Comparison of ENCODE assay signal across 8 mouse cellular contexts in the genomic region with DNA sequence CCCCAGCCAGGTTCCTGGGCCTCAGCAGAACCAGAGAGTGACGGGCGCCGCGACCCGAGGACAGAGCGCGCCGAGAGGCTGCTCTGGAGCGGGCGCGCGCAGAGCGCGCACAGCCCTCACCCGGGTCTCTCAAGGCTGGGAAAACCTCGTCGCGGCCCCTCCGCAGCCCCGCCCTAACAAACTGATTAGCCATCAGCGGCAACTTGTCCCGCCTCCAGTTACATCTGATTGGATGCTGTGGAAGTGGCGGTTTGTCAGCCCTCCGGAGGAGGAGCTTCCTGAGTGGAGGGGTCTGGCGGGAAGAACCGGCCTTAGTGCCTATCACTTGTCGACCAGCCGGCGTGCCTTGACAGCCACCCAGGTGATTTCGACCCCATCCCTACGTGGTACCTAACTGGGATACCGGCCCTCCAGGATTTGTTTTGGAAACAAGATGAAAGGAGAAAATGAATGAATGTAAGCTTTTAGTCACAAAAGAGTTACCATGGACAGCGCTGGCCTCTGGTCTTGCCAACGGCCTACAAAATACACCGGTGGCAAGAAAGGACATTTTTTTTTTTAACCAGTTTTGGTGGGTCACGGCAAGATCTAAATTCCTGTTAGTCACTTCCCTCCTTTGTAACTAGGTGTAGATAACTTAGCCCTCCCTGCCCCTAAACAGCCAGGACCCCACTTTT. TPM values are rescaled to one million over a fixed set of nuclear protein-coding genes. Genes with fewer than 3 reads are reported as not detected.
DNase-seq lines count a peak whose midpoint lies in the region; ATAC-seq and TF ChIP-seq lines count a peak whose summit lies in the region.

Gene Tigd3 (minus strand): TSS at position 148 of the 677 bp plus-strand sequence.

- in situ Hi-C loops in Patski (cut with MboI; ENCODE audit: low pct_unique_long_range_greater_than_20kb): no loop called here

- peak within 1 kb of the TSS; percentile 70 for H3K4me3 ChIP-seq in hindbrain, embryonic 12.5 days

- H3K36me3 ChIP-seq in hindbrain, embryonic 12.5 days: peaks cover 38% of the 10 kb centered on the region

- H3K27me3 ChIP-seq in Patski: no peaks in the 10 kb centered on the region
- H3K27me3 ChIP-seq in hindbrain, embryonic 12.5 days: no peaks in the 10 kb centered on the region

- 5% methylated on average over 36 of the region's 36 CpGs for WGBS in hindbrain, embryonic 12.5 days

- peak within 1 kb of the TSS; percentile 76 for H3K27ac ChIP-seq in hindbrain, embryonic 12.5 days

- H3K9ac ChIP-seq in hindbrain, embryonic 12.5 days: peak within 1 kb of the TSS; percentile 90

- peak; percentile 74 for ATAC-seq in Patski
- ATAC-seq in hindbrain, embryonic 12.5 days (ENCODE audit: low FRiP score): peak; percentile 95

- H3K4me2 ChIP-seq in hindbrain, embryonic 12.5 days (replicated peaks): peak within 1 kb of the TSS; percentile 81

- H3K4me1 ChIP-seq in hindbrain, embryonic 12.5 days: peaks cover 21% of the 10 kb centered on the region

- no peak for TF ChIP-seq CTCF in Patski (IDR thresholded peaks at IDR 0.05)

- peak; percentile 55 for DNase-seq in Patski (ENCODE audit: low read depth, low spot score)
- DNase-seq in cerebellum, postnatal 10 days: peak; percentile 99
- peak; percentile 93 to 95 for DNase-seq in frontal cortex, postnatal 10 days (ENCODE audit: low spot score in 2 of 2)
- peak; percentile 94 to 97 for DNase-seq in layer of hippocampus, postnatal 14 days (ENCODE audit: low spot score in 2 of 2)
- peak; percentile 98 for DNase-seq in lung, postnatal 10 days
- peak; percentile 86 for DNase-seq in ovary, postnatal 14 days (ENCODE audit: low spot score)
- peak; percentile 95 to 96 for DNase-seq in thymus, postnatal 10 days (ENCODE audit: low spot score in 2 of 2)

- POLR2A ChIA-PET in Patski (lab: Charles Lee): interaction anchor here (0.8 to 1.2 kb wide), 2 partner anchors 14 to 18 kb away, joined by 3 to 5 read pairs; partner anchors contain the start of gene Dpf2

- no peaks in the 10 kb centered on the region for H3K9me3 ChIP-seq in hindbrain, embryonic 12.5 days (replicated peaks)

- CTCF ChIA-PET in Patski (lab: Charles Lee): interaction anchor here (0.8 to 1.9 kb wide), 2 partner anchors 11 to 107 kb away, joined by 4 to 6 read pairs; no protein-coding TSS in a partner anchor

RNA-seq across cellular contexts. Expression of gene Tigd3, which starts in this region (rescaled TPM):
- 1.2 TPM for polyA plus RNA-seq in Patski (2021)
- 11.0 and 11.3 TPM in 2 replicates for polyA plus RNA-seq in hindbrain, embryonic 12.5 days (2016; fragmentation: Nextera tagmentation; extraction: Ambion mirVana)
- total RNA-seq in layer of hippocampus, postnatal 14 days (2021): 1 to 10 TPM; 3.4 to 4.2 TPM

Comparison
In these comparisons a context has a peak if more than half of its experiments do, and no peak if none do; other contexts are left out.
1. Peak in every context shown above with its lines: DNase-seq, ATAC-seq, H3K4me3 ChIP-seq and H3K27ac ChIP-seq.